Mouse (Mus musculus) midbrain, embryonic 14.5 days (tissue): Measurements from ENCODE around the gene Aldh2. TPM values are rescaled to one million over a fixed set of nuclear protein-coding genes. Genes with fewer than 3 reads are reported as not detected.
"Not testable (repeated sequence)": the region's sequence is repeated elsewhere in the genome, so short reads cannot be mapped to it uniquely, and the experiment has no call there.

Experiments used
- ATAC-seq: fragments of 200-750 bp; cut with Nextera tagmentation; 2 replicates; pipeline ENCODE4 v1.8.0; 2017; ENCODE audit warnings: moderate number of reproducible peaks, moderate library complexity; ENCODE audit not compliant: low FRiP score, low TSS enrichment
- DNase-seq: peaks from one replicate; pipeline ENCODE4 v3.0.0-alpha.2; 2015
- H3K27ac ChIP-seq: fragments of 300-500 bp; sonication (generic); replicated peaks from 2 replicates; pipeline ENCODE4 v1.5.1; 2014; ENCODE audit warnings: mild to moderate bottlenecking, low read depth, low read length, moderate library complexity
- H3K27me3 ChIP-seq: fragments of 300-500 bp; sonication (generic); 2 replicates; pipeline ENCODE4 v1.6.1; 2014; ENCODE audit warnings: low read length, control low read depth, mixed read lengths; ENCODE audit not compliant: control insufficient read depth, insufficient read depth
- H3K36me3 ChIP-seq: fragments of 300-500 bp; sonication (generic); 2 replicates; pipeline ENCODE4 v1.6.1; 2014; ENCODE audit warnings: low read length, control low read depth; ENCODE audit not compliant: control insufficient read depth, insufficient read depth
- H3K4me1 ChIP-seq: fragments of 300-500 bp; sonication (generic); 2 replicates; pipeline ENCODE4 v1.6.1; 2014; ENCODE audit warnings: mild to moderate bottlenecking, antibody characterized with exemption, low read length, control low read depth; ENCODE audit not compliant: control insufficient read depth, insufficient read depth
- H3K4me2 ChIP-seq: fragments of 300-500 bp; sonication (generic); 2 replicates; pipeline ENCODE4 v1.6.1; 2014; ENCODE audit warnings: mild to moderate bottlenecking, low read length, moderate library complexity
- H3K4me3 ChIP-seq: fragments of 300-500 bp; sonication (generic); replicated peaks from 2 replicates; pipeline ENCODE4 v1.5.1; 2014; ENCODE audit warnings: low read depth, low read length
- H3K9ac ChIP-seq: fragments of 300-500 bp; sonication (generic); replicated peaks from 2 replicates; pipeline ENCODE4 v1.6.1; 2014; ENCODE audit warnings: mild to moderate bottlenecking, low read length, moderate library complexity
- H3K9me3 ChIP-seq: fragments of 300-500 bp; sonication (generic); 2 replicates; pipeline ENCODE4 v1.6.1; 2016; ENCODE audit warnings: low read length, control low read depth, mixed read lengths; ENCODE audit not compliant: control insufficient read depth
- WGBS: fragments of 180-500 bp; shearing (Covaris S2); extraction: QIAGEN DNeasy Blood & Tissue Kit; methylation state at CpG from one replicate; pipeline ENCODE4 v1.1.7; 2014; 5-methylcytosine and 5-hydroxymethylcytosine counted together
- polyA plus RNA-seq: library from polyadenylated mRNA; unstranded; fragments of >200 nt; fragmentation: Nextera tagmentation; extraction: Ambion mirVana; gene quantifications from 2 replicates; pipeline ENCODE4 v1.2.1, GENCODE M21; 2014

The Aldh2 gene
- polyA plus RNA-seq, 1 experiment from 2014 or later: 41.8 TPM

DNA sequence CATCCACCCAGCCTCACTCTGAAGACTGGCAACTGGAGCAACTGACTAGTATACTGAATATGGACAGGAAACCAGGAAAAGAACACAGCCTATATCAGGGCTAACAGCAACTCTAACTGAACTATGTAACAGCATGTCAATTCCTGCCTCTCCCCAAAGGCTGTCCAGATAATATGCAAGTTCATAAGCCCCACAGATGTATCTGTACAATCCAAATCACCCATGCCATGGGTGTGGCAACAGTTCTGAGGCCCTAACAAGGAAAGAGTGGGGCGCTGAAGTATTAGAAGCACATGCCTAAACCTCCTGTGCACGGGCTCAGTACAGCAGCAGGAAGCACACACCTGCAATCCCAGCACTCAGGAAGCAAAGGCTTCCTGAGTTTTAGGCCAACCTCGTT, 58.5 kb downstream of the Aldh2 start:
- WGBS: 93% methylated on average over 3 of the region's 3 CpGs
- DNase-seq: no peak
- H3K36me3 ChIP-seq: peaks cover 71% of the 10 kb centered on the region

DNA sequence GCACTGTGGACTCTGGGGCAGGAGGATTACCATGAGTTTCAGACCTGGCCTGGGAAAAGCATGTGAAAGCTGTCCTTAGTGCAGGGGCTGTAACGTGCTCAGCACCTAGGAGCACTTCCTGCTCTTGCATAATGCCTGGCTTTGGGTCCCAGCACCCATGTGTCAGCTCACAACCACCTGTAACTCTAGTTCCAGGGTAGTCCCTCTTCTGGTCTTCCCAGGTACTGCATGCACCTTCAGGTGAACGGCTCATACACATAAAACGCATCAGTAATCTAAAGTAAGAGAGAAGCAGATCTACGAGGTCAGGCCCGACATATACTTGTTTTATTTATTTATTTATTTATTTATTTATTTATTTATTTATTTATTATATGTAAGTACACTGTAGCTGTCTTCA, 59.1 kb downstream of the Aldh2 start:
- Histone ChIP-seq H3K9me3 (no peaks in the 10 kb centered on the region), H3K4me1 (no peaks in the 10 kb centered on the region), H3K4me3 (no peak overlapping the region), H3K9ac (no peak overlapping the region), H3K4me2 (no peak overlapping the region), H3K27ac (no peak overlapping the region), H3K27me3 (no peaks in the 10 kb centered on the region), H3K36me3 (peaks cover 77% of the 10 kb centered on the region)
- peak; percentile 37 for DNase-seq
- no peak for ATAC-seq
- 93% methylated on average over 5 of the region's 5 CpGs for WGBS

More for the DNA sequence above, 58.5 kb downstream of the Aldh2 start:
- ATAC-seq: no peak
- no peak overlapping the region for H3K4me3 ChIP-seq
- no peak overlapping the region for H3K9ac ChIP-seq
- no peaks in the 10 kb centered on the region for H3K4me1 ChIP-seq
- H3K27me3 ChIP-seq: no peaks in the 10 kb centered on the region
- H3K4me2 ChIP-seq: no peak overlapping the region
- H3K27ac ChIP-seq: no peak overlapping the region
- no peaks in the 10 kb centered on the region for H3K9me3 ChIP-seq

DNA sequence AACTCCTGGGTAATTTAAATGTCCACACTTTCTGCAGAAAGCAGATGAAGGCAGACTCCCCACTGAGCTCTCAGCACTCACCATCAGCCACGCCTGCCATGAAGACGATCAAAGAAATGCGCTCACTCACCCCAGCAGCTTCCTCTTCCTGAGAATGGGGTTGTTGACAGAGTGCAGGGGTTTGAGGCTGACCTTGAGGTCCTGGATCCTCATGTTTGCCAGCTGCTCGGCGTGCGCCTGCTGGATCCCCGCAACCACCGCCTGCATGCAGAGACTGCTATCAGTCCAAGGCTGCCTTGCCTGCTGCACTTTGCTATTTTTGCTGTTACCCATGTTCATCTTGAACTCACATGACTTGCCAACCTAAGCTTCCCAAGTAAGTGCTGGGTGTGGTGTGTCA, 66.7 kb downstream of the Aldh2 start:
- no peak overlapping the region for H3K9ac ChIP-seq
- no peak overlapping the region for H3K4me2 ChIP-seq
- no peak for ATAC-seq
- H3K4me1 ChIP-seq: no peaks in the 10 kb centered on the region
- H3K27ac ChIP-seq: no peak overlapping the region
- no peaks in the 10 kb centered on the region for H3K9me3 ChIP-seq
- WGBS: 84% methylated on average over 8 of the region's 8 CpGs
- H3K36me3 ChIP-seq: peaks cover 84% of the 10 kb centered on the region
- DNase-seq: no peak
- no peak overlapping the region for H3K4me3 ChIP-seq
- no peaks in the 10 kb centered on the region for H3K27me3 ChIP-seq

DNA sequence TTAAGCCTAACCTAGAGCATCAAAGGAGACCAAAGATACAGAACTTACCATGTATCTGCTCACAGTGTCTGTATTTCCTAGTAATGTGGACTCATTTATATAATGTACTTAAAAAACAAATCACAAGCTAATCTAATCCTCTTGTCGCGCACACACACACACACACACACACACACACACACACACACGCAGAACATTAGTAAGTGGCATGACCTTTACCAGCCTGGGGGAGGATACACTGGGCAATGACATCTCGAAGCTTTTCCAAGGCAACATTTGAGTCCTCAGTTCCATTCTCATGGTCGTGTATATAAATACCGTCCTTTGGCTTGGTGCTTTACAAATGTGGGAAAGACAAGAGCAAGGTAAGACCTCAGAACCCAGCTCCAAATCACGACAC, 67.1 kb downstream of the Aldh2 start:
- DNase-seq (no peak), ATAC-seq (no peak)
- 92% methylated on average over 7 of the region's 7 CpGs for WGBS
- H3K4me3 ChIP-seq: no peak overlapping the region
- H3K4me1 ChIP-seq: no peaks in the 10 kb centered on the region
- peaks cover 85% of the 10 kb centered on the region for H3K36me3 ChIP-seq
- no peak overlapping the region for H3K4me2 ChIP-seq
- H3K9me3 ChIP-seq: no peaks in the 10 kb centered on the region
- no peak overlapping the region for H3K9ac ChIP-seq
- no peaks in the 10 kb centered on the region for H3K27me3 ChIP-seq
- H3K27ac ChIP-seq: no peak overlapping the region

DNA sequence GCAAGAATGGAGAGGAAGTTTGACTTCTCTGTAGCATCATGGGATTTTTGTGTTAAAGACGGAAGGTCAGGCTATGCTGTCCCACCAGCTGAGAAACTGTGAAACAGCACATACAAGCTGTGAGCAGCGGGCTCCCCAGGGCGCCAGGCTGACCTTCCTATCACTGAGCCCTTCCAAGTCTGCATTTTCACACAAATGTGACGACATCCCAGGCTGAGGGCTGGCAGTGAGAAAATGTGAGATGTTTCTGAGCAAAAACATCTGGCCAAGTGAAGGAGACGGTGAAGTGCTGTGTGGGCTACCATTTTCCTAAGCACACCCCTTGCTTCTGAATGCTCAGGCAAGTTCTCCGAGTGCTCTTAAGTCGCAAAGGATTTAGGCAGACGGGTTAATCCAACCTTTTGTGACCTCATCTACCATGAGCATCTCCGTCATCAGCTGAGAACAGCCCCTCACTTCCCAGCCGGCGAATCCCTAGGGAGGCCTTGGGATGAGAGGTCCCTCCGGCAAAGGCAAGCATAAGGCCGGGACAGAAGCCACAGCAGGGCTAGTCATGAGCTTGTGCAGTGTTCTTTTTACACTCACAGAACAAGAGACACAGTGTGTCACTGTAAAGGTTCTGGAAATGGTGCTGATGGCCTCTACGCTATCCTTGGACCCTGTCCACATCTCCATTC, 67.7 kb downstream of the Aldh2 start:
- H3K36me3 ChIP-seq: peaks cover 85% of the 10 kb centered on the region
- H3K9me3 ChIP-seq: no peaks in the 10 kb centered on the region
- H3K9ac ChIP-seq: no peak overlapping the region
- no peaks in the 10 kb centered on the region for H3K27me3 ChIP-seq
- ATAC-seq: no peak
- H3K4me3 ChIP-seq: no peak overlapping the region
- no peaks in the 10 kb centered on the region for H3K4me1 ChIP-seq
- no peak for DNase-seq
- WGBS: 90% methylated on average over 14 of the region's 14 CpGs
- H3K4me2 ChIP-seq: no peak overlapping the region
- H3K27ac ChIP-seq: no peak overlapping the region

DNA sequence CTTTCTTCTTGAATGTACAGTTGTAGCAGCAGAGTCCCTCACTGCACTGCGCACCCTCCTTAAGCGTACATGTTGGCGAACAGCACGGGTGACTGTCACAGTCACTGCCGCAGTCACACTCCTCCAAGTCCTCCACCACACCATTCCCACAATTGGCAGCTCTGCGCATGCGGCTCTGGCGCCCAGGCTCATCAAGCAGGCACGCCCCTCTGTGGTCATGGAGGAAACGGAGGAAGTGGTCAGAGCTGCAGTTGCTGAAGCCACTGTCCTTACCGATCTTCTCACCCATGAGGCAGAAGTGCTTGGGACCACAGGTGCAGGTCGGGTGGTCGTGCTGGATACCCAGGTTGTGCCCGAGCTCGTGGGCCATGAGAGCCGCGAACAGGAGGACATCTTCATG, 73.9 kb downstream of the Aldh2 start:
- 93% methylated on average over 11 of the region's 17 CpGs for WGBS
- not testable (repeated sequence) for DNase-seq, H3K9me3 ChIP-seq, H3K4me3 ChIP-seq, ATAC-seq, H3K9ac ChIP-seq, H3K27me3 ChIP-seq, H3K4me1 ChIP-seq, H3K27ac ChIP-seq, H3K4me2 ChIP-seq
- peaks cover 56% of the 10 kb centered on the region for H3K36me3 ChIP-seq

DNA sequence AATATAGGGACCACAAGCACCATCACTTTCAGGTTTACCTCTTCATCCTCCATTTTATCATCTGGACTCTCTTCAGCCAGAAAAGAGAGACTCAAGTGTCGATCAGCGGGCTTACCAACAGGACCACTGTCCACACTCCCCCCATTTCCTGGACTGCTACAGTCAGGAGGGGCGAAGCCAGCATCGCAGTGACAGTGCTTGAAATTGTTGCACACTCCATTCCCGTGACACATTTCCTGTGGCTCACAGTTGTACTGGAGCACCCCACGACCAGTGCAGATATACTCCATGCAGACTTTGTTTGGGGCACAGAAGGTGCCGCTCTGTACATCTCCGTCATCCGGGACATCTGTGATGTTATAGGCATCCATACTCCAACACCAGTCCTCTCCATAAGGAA, 74.6 kb downstream of the Aldh2 start:
- DNase-seq (no peak), ATAC-seq (no peak)
- no peak overlapping the region for H3K4me2 ChIP-seq
- no peak overlapping the region for H3K9ac ChIP-seq
- H3K4me1 ChIP-seq: no peaks in the 10 kb centered on the region
- H3K27me3 ChIP-seq: no peaks in the 10 kb centered on the region
- no peak overlapping the region for H3K4me3 ChIP-seq
- no peak overlapping the region for H3K27ac ChIP-seq
- peaks cover 48% of the 10 kb centered on the region for H3K36me3 ChIP-seq
- WGBS: 95% methylated on average over 9 of the region's 9 CpGs
- H3K9me3 ChIP-seq: no peaks in the 10 kb centered on the region

Other genes with a start within 250 kb of the Aldh2 start
- 137 and 146 TPM in 2 replicates for gene Trafd1, start 208.2 kb downstream of the Aldh2 start, polyA plus RNA-seq
- 42.9 and 60.7 TPM in 2 replicates for gene Naa25, start 195.9 kb downstream of the Aldh2 start, polyA plus RNA-seq
- gene Tmem116, start 141.9 kb downstream of the Aldh2 start, polyA plus RNA-seq: 1.7 and 2.0 TPM in 2 replicates
- gene Erp29, start 141.3 kb downstream of the Aldh2 start, polyA plus RNA-seq: 129 and 151 TPM in 2 replicates
- gene Adam1b, start 90.4 kb downstream of the Aldh2 start, polyA plus RNA-seq: 0.08 TPM in 1 of 2 replicates, not detected in the other
- gene Adam1a, start 48.3 kb downstream of the Aldh2 start, polyA plus RNA-seq: 6.8 and 6.9 TPM in 2 replicates
- not detected in 2 replicates for gene Gm42878, start 48.3 kb downstream of the Aldh2 start, polyA plus RNA-seq
- gene Mapkapk5, start 47.9 kb downstream of the Aldh2 start, polyA plus RNA-seq: 58.3 and 68.8 TPM in 2 replicates
- gene Acad12, start 25.1 kb upstream of the Aldh2 start, polyA plus RNA-seq: 1.2 and 1.7 TPM in 2 replicates
- gene Acad10, start 66.7 kb upstream of the Aldh2 start, polyA plus RNA-seq: 1.4 and 2.4 TPM in 2 replicates
- 39.1 and 47.6 TPM in 2 replicates for gene Brap, start 66.7 kb upstream of the Aldh2 start, polyA plus RNA-seq
- 85.3 and 92.2 TPM in 2 replicates for gene Atxn2, start 117.5 kb upstream of the Aldh2 start, polyA plus RNA-seq
- 6.1 and 7.8 TPM in 2 replicates for gene Sh2b3, start 243.8 kb upstream of the Aldh2 start, polyA plus RNA-seq